Mouse (Mus musculus): ENCODE measurements around the gene Mcoln1. TPM values are rescaled to one million over a fixed set of nuclear protein-coding genes. Genes with fewer than 3 reads are reported as not detected.

Gene Mcoln1
- total RNA-seq, 2 experiments from 2014 or later, result 26.4 to 29.0 TPM

Other genes with a start within 250 kb of the Mcoln1 start
- gene Insr, start 220.8 kb upstream of the Mcoln1 start, total RNA-seq (2021), result 100 to 1,000 TPM; 118 to 122 TPM
- under 1 TPM; 0.12 to 0.25 TPM for gene A430078G23Rik, start 147.0 kb upstream of the Mcoln1 start, total RNA-seq (2021)
- 10 to 100 TPM; 17.3 to 19.8 TPM for gene Arhgef18, start 107.5 kb upstream of the Mcoln1 start, total RNA-seq (2021)
- gene Pex11g, start 32.8 kb upstream of the Mcoln1 start, total RNA-seq (2021), result 1 to 10 TPM; 4.1 to 4.5 TPM
- under 1 TPM in 1 of 2 experiments, not detected in 1; 0.32 TPM for gene Tex45, start 29.6 kb upstream of the Mcoln1 start, total RNA-seq (2021)
- gene Zfp358, start 7.3 kb upstream of the Mcoln1 start, total RNA-seq (2021), result 10 to 100 TPM; 24.6 to 26.1 TPM
- 10 to 100 TPM; 15.1 to 15.9 TPM for gene Pnpla6, start 14.9 kb downstream of the Mcoln1 start, total RNA-seq (2021)
- 1 to 10 TPM; 1.1 to 2.2 TPM for gene C330021F23Rik, start 67.5 kb downstream of the Mcoln1 start, total RNA-seq (2021)
- 1 to 10 TPM; 1.5 to 2.9 TPM for gene Camsap3, start 86.8 kb downstream of the Mcoln1 start, total RNA-seq (2021)
- 10 to 100 TPM; 20.9 to 21.3 TPM for gene Xab2, start 120.9 kb downstream of the Mcoln1 start, total RNA-seq (2021)
- 10 to 100 TPM; 72.5 to 77.7 TPM for gene Pet100, start 121.1 kb downstream of the Mcoln1 start, total RNA-seq (2021)
- not detected for gene Pcp2, start 125.1 kb downstream of the Mcoln1 start, total RNA-seq (2021)
- gene Stxbp2, start 130.5 kb downstream of the Mcoln1 start, total RNA-seq (2021), result 10 to 100 TPM; 15.4 to 17.3 TPM
- not detected for gene Retn, start 155.3 kb downstream of the Mcoln1 start, total RNA-seq (2021)
- gene Mcemp1, start 165.3 kb downstream of the Mcoln1 start, total RNA-seq (2021), result under 1 TPM in 1 of 2 experiments, not detected in 1; 0.23 TPM
- gene Fcor, start 171.9 kb downstream of the Mcoln1 start, total RNA-seq (2021), result under 1 TPM; 0.81 to 0.86 TPM
- gene Trappc5, start 175.8 kb downstream of the Mcoln1 start, total RNA-seq (2021), result 10 to 100 TPM; 16.8 to 19.8 TPM
- under 1 TPM in 1 of 2 experiments, not detected in 1; 0.18 TPM for gene Fcer2a, start 193.7 kb downstream of the Mcoln1 start, total RNA-seq (2021)
- gene Clec4g, start 220.2 kb downstream of the Mcoln1 start, total RNA-seq (2021), result 1 to 10 TPM in 1 of 2 experiments, under 1 TPM in 1; 0.63 to 1.3 TPM
- not detected for gene Cd209a, start 248.5 kb downstream of the Mcoln1 start, total RNA-seq (2021)